Mouse (Mus musculus): Measurements from ENCODE around the gene Sephs2. TPM values are rescaled to one million over a fixed set of nuclear protein-coding genes. Genes with fewer than 3 reads are reported as not detected.

Sephs2 gene
- total RNA-seq, 1 experiment: 113 TPM

DNA sequence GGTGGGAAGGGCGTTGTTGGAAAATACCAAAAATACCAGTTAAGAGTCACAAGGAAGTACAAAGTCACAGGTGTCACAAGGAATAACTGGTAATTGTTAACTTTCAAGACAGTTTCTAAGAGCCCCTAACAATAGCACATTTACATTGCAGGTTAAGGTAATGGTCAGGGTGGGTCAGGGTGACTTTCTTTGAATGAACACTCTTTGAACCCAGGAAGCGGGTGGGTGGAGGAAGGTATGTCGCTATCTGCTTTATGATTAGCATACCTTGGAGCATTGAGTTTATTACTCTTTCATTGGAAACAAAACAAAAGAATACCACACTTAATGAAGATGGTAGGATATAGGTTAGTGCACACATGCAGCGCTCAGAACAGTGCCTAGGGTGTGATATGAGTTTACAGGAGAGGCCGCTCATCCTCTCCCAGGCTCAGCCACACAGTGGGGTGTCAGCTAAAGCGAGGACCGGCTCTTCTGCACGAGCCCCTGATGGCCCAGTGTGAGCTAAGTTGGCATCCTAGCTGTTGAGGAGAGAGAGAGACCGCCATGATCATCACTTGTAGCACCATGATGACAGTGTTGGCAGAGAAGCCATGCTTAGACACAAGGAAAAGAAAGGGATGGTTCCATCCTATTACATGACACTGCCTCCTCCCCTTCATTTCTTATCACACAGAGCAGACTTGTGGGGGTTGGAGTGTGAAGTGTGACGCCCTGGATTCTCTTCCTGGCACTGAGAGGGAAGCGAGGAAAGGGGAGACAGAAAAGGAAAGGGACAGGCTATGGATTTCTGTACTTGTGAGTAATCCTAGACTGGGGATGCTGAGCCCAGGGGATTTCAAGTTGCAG is 48.5 kb downstream of the Sephs2 start:
- TF ChIP-seq MAFK (IDR thresholded peaks at IDR 0.05; ENCODE audit: insufficient read depth, low read depth, low read length) (no peak), CHD2 (IDR thresholded peaks at IDR 0.05; ENCODE audit: low read depth, low read length) (no peak), ZC3H11A (IDR thresholded peaks at IDR 0.05; ENCODE audit: borderline replicate concordance, low read depth, low read length) (no peak), ZNF384 (IDR thresholded peaks at IDR 0.05; ENCODE audit: low read depth, low read length) (no peak), HCFC1 (IDR thresholded peaks at IDR 0.05; ENCODE audit: borderline replicate concordance, insufficient read depth, low read length) (no peak)
- Histone ChIP-seq H3K4me1 (ENCODE audit: control insufficient read depth in 2 of 2, insufficient read depth in 2 of 2, low read length in 2 of 2, poor library complexity in 1 of 2) (peaks cover 7 to 15% of the 10 kb centered on the region in 2 experiments; a peak in 3 of 4 replicates), H3K4me3 (ENCODE audit: insufficient read depth in 1 of 2, low read depth in 1 of 2, low read length in 2 of 2, poor library complexity in 1 of 2, severe bottlenecking in 1 of 2) (no peak overlapping the region), H3K9ac (ENCODE audit: insufficient read depth, low read depth, low read length, poor library complexity, severe bottlenecking) (0 out of 2 replicates have a peak overlapping the region, but pooled peaks have one; percentile 3), H3K36me3 (ENCODE audit: control insufficient read depth, insufficient read depth, low read length, poor library complexity, severe bottlenecking) (peaks cover 2% of the 10 kb centered on the region; the same call in 1 of the 2 replicates), H3K27ac (ENCODE audit: insufficient read depth, low read depth, low read length, poor library complexity, severe bottlenecking) (peak overlapping the region; percentile 81), H3K9me3 (ENCODE audit: control insufficient read depth, insufficient read depth, low read depth, low read length) (no peaks in the 10 kb centered on the region)
- DNase-seq (ENCODE audit: low read depth, low spot score): no peak
- in situ Hi-C loops (cut with MboI; ENCODE audit: low sequenced_read_pairs in 2 of 2, unreplicated experiment in 2 of 2): no loop called here

DNA sequence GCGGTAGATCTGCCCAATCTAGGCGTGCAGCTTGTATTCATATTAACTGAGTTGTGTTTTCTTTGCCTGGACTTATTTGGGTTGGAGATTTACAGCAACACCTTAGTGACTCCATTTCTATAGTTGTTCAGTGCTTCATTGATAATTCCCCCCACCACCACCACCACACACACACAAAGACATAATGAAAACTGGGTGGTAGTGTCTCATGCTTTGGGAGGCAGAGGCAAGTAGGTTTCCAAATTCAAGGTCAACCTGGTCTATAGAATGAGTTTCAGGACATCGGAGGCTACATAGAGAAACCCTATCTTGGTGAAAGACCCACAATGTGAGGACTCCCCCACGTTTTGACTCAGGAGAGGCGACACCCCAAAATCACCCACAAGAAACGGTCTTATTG is 49.2 kb downstream of the Sephs2 start:
- Histone ChIP-seq H3K27ac (ENCODE audit: insufficient read depth, low read depth, low read length, poor library complexity, severe bottlenecking) (peak overlapping the region; percentile 86), H3K36me3 (ENCODE audit: control insufficient read depth, insufficient read depth, low read length, poor library complexity, severe bottlenecking) (peaks cover 2% of the 10 kb centered on the region; the same call in 1 of the 2 replicates), H3K9me3 (ENCODE audit: control insufficient read depth, insufficient read depth, low read depth, low read length) (no peaks in the 10 kb centered on the region), H3K4me3 (ENCODE audit: insufficient read depth in 1 of 2, low read depth in 1 of 2, low read length in 2 of 2, poor library complexity in 1 of 2, severe bottlenecking in 1 of 2) (no peak overlapping the region; a peak in 1 of 4 replicates), H3K9ac (ENCODE audit: insufficient read depth, low read depth, low read length, poor library complexity, severe bottlenecking) (peak overlapping the region; percentile 14; the same call in 1 of the 2 replicates), H3K4me1 (ENCODE audit: control insufficient read depth in 2 of 2, insufficient read depth in 2 of 2, low read length in 2 of 2, poor library complexity in 1 of 2) (peaks cover 7 to 13% of the 10 kb centered on the region in 2 experiments; a peak in 3 of 4 replicates)
- in situ Hi-C loops (cut with MboI; ENCODE audit: low sequenced_read_pairs in 2 of 2, unreplicated experiment in 2 of 2): no loop called here
- DNase-seq (ENCODE audit: low read depth, low spot score): no peak
- TF ChIP-seq ZNF384 (IDR thresholded peaks at IDR 0.05; ENCODE audit: low read depth, low read length) (no peak), CHD2 (IDR thresholded peaks at IDR 0.05; ENCODE audit: low read depth, low read length) (no peak), HCFC1 (IDR thresholded peaks at IDR 0.05; ENCODE audit: borderline replicate concordance, insufficient read depth, low read length) (no peak), ZC3H11A (IDR thresholded peaks at IDR 0.05; ENCODE audit: borderline replicate concordance, low read depth, low read length) (no peak), MAFK (IDR thresholded peaks at IDR 0.05; ENCODE audit: insufficient read depth, low read depth, low read length) (no peak)

DNA sequence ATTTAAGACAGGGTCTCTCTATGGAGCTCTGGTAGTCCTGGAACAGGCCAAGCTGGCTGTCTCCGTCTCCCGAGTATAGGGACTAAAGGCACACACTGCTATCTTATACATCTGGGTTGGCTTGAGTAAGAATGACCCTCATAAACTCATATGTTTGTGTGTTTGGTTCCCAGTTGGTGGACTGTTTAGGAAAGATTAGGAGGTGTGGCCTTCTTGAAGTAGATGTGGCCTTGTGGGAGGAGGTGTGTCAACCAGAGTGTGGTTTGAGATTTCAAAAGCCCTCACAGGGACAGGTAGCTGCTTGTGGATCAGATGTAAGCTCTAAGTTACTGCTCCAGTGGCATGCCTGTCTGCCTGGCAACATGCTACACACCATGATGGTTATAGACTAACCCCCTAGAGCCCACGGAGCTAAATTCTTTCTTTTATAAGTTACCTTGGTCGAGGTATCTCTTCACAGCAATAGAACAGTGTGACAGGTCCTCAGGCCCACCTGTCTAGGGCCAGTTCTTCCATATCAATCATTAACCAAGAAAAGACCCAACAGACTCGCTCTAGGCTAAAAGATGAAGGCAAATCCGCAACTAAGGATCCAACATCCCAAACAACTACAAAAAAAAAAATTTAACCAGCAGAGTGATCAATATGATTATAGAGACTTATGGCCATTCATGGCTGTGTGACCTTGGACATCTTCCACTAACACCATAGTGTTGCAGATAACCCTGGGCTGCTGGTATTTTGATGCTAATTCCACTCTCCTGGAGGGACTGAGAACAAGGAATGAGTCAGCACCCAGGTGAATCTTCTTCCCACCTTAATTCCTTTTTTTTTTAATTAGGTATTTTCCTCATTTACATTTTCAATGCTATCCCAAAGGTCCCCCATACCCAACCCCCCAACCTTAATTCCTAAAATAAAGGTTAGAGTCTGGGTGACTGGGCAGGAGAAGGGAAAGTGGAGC is 50.1 kb downstream of the Sephs2 start:
- Histone ChIP-seq H3K4me1 (ENCODE audit: control insufficient read depth in 2 of 2, insufficient read depth in 2 of 2, low read length in 2 of 2, poor library complexity in 1 of 2) (peaks cover 7 to 16% of the 10 kb centered on the region in 2 experiments; a peak in 3 of 4 replicates), H3K36me3 (ENCODE audit: control insufficient read depth, insufficient read depth, low read length, poor library complexity, severe bottlenecking) (peaks cover 2% of the 10 kb centered on the region; the same call in 1 of the 2 replicates), H3K27ac (ENCODE audit: insufficient read depth, low read depth, low read length, poor library complexity, severe bottlenecking) (peak overlapping the region; percentile 86), H3K9ac (ENCODE audit: insufficient read depth, low read depth, low read length, poor library complexity, severe bottlenecking) (peak overlapping the region; percentile 57), H3K9me3 (ENCODE audit: control insufficient read depth, insufficient read depth, low read depth, low read length) (no peaks in the 10 kb centered on the region), H3K4me3 (ENCODE audit: insufficient read depth in 1 of 2, low read depth in 1 of 2, low read length in 2 of 2, poor library complexity in 1 of 2, severe bottlenecking in 1 of 2) (no peak overlapping the region; a peak in 2 of 4 replicates)
- in situ Hi-C loops (cut with MboI; ENCODE audit: low sequenced_read_pairs in 2 of 2, unreplicated experiment in 2 of 2): no loop called here
- TF ChIP-seq CHD2 (IDR thresholded peaks at IDR 0.05; ENCODE audit: low read depth, low read length): no peak
- TF ChIP-seq ZNF384 (IDR thresholded peaks at IDR 0.05; ENCODE audit: low read depth, low read length): 0 out of 2 replicates have a peak, but pooled peaks have one; percentile 8
- no peak for TF ChIP-seq ZC3H11A (IDR thresholded peaks at IDR 0.05; ENCODE audit: borderline replicate concordance, low read depth, low read length)
- TF ChIP-seq HCFC1 (IDR thresholded peaks at IDR 0.05; ENCODE audit: borderline replicate concordance, insufficient read depth, low read length): no peak
- peak; percentile 87 for TF ChIP-seq MAFK (IDR thresholded peaks at IDR 0.05; ENCODE audit: insufficient read depth, low read depth, low read length)
- no peak for DNase-seq (ENCODE audit: low read depth, low spot score)

DNA sequence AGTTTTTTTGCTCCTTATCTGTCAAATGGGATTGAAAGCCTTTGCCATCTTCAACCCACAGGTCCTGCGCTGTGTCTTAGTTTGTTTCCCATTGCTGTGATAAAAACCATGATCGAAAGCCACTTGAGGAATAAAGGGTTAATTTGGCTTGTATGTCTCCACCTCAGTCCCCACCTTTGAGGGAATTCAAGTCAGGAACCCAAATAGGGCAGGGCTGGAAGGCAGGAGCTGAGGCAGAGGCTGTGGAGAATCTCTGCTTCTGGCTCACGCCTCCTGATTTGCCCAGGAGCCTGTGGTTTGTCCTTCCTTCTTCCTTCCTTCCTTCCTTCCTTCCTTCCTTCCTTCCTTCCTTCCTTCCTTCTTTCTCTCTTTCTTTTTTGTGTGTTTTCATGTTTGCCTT is 50.7 kb downstream of the Sephs2 start:
- Histone ChIP-seq H3K4me3 (ENCODE audit: insufficient read depth in 1 of 2, low read depth in 1 of 2, low read length in 2 of 2, poor library complexity in 1 of 2, severe bottlenecking in 1 of 2) (no peak overlapping the region; a peak in 1 of 4 replicates), H3K9me3 (ENCODE audit: control insufficient read depth, insufficient read depth, low read depth, low read length) (no peaks in the 10 kb centered on the region), H3K27ac (ENCODE audit: insufficient read depth, low read depth, low read length, poor library complexity, severe bottlenecking) (peak overlapping the region; percentile 86), H3K4me1 (ENCODE audit: control insufficient read depth in 2 of 2, insufficient read depth in 2 of 2, low read length in 2 of 2, poor library complexity in 1 of 2) (peaks cover 10 to 20% of the 10 kb centered on the region in 2 experiments; a peak in 3 of 4 replicates), H3K36me3 (ENCODE audit: control insufficient read depth, insufficient read depth, low read length, poor library complexity, severe bottlenecking) (peaks cover 2% of the 10 kb centered on the region; the same call in 1 of the 2 replicates), H3K9ac (ENCODE audit: insufficient read depth, low read depth, low read length, poor library complexity, severe bottlenecking) (no peak overlapping the region)
- DNase-seq (ENCODE audit: low read depth, low spot score): no peak
- in situ Hi-C loops (cut with MboI; ENCODE audit: low sequenced_read_pairs in 2 of 2, unreplicated experiment in 2 of 2): no loop called here
- TF ChIP-seq CHD2 (IDR thresholded peaks at IDR 0.05; ENCODE audit: low read depth, low read length): no peak
- no peak for TF ChIP-seq ZNF384 (IDR thresholded peaks at IDR 0.05; ENCODE audit: low read depth, low read length)
- TF ChIP-seq MAFK (IDR thresholded peaks at IDR 0.05; ENCODE audit: insufficient read depth, low read depth, low read length): no peak
- TF ChIP-seq HCFC1 (IDR thresholded peaks at IDR 0.05; ENCODE audit: borderline replicate concordance, insufficient read depth, low read length): no peak
- no peak for TF ChIP-seq ZC3H11A (IDR thresholded peaks at IDR 0.05; ENCODE audit: borderline replicate concordance, low read depth, low read length)

Other genes starting within 250 kb of the Sephs2 start
- 134 and 164 TPM in 2 replicates for gene Maz, start 247.0 kb downstream of the Sephs2 start, total RNA-seq (2012; rRNA removed)
- gene Kif22, start 231.6 kb downstream of the Sephs2 start, total RNA-seq (2012; rRNA removed): 97.4 and 117 TPM in 2 replicates
- not detected in 2 replicates for gene Zg16, start 186.7 kb downstream of the Sephs2 start, total RNA-seq (2012; rRNA removed)
- 13.5 and 31.2 TPM in 2 replicates for gene AI467606, start 182.7 kb downstream of the Sephs2 start, total RNA-seq (2012; rRNA removed)
- 5.6 and 7.1 TPM in 2 replicates for gene Qprt, start 151.8 kb downstream of the Sephs2 start, total RNA-seq (2012; rRNA removed)
- 30.2 and 67.4 TPM in 2 replicates for gene Spn, start 136.2 kb downstream of the Sephs2 start, total RNA-seq (2012; rRNA removed)
- 113 and 133 TPM in 2 replicates for gene Cd2bp2, start 78.0 kb downstream of the Sephs2 start, total RNA-seq (2012; rRNA removed)
- gene Tbc1d10b, start 65.6 kb downstream of the Sephs2 start, total RNA-seq (2012; rRNA removed): 63.3 and 67.0 TPM in 2 replicates
- 322 and 498 TPM in 2 replicates for gene Mylpf, start 65.2 kb downstream of the Sephs2 start, total RNA-seq (2012; rRNA removed)
- gene Zfp553, start 41.0 kb downstream of the Sephs2 start, total RNA-seq (2012; rRNA removed): 55.2 and 64.7 TPM in 2 replicates
- 85.8 and 128 TPM in 2 replicates for gene Sept1, start 40.9 kb downstream of the Sephs2 start, total RNA-seq (2012; rRNA removed)
- gene Zfp771, start 29.8 kb downstream of the Sephs2 start, total RNA-seq (2012; rRNA removed): 18.7 and 21.6 TPM in 2 replicates
- 391 and 461 TPM in 2 replicates for gene Dctpp1, start 13.3 kb downstream of the Sephs2 start, total RNA-seq (2012; rRNA removed)
- 1.8 and 2.2 TPM in 2 replicates for gene Itgal, start 22.2 kb upstream of the Sephs2 start, total RNA-seq (2012; rRNA removed)
- gene Zfp768, start 71.5 kb upstream of the Sephs2 start, total RNA-seq (2012; rRNA removed): 3.5 and 4.4 TPM in 2 replicates
- gene Zfp747, start 102.0 kb upstream of the Sephs2 start, total RNA-seq (2012; rRNA removed): 8.7 and 9.0 TPM in 2 replicates
- 4.1 and 4.2 TPM in 2 replicates for gene 9130019O22Rik, start 113.1 kb upstream of the Sephs2 start, total RNA-seq (2012; rRNA removed)
- gene E430018J23Rik, start 119.6 kb upstream of the Sephs2 start, total RNA-seq (2012; rRNA removed): 2.5 and 3.2 TPM in 2 replicates
- gene Zfp764, start 132.8 kb upstream of the Sephs2 start, total RNA-seq (2012; rRNA removed): 3.3 and 4.2 TPM in 2 replicates
- 12.5 and 17.3 TPM in 2 replicates for gene Zfp688, start 148.0 kb upstream of the Sephs2 start, total RNA-seq (2012; rRNA removed)
- gene Zfp689, start 175.1 kb upstream of the Sephs2 start, total RNA-seq (2012; rRNA removed): 2.5 and 3.5 TPM in 2 replicates
- gene Prr14, start 185.6 kb upstream of the Sephs2 start, total RNA-seq (2012; rRNA removed): 16.3 and 17.1 TPM in 2 replicates
- 11.1 and 13.4 TPM in 2 replicates for gene Fbrs, start 205.1 kb upstream of the Sephs2 start, total RNA-seq (2012; rRNA removed)
- 50.7 and 52.0 TPM in 2 replicates for gene Srcap, start 237.9 kb upstream of the Sephs2 start, total RNA-seq (2012; rRNA removed)
- gene Gm42715, start 245.5 kb upstream of the Sephs2 start, total RNA-seq (2012; rRNA removed): 22.7 and 22.9 TPM in 2 replicates